Mouse (Mus musculus) testis, adult 2 months (tissue): ENCODE measurements around the gene Tns4. TPM values are rescaled to one million over a fixed set of nuclear protein-coding genes. Genes with fewer than 3 reads are reported as not detected.

Experiments used
- H3K27ac ChIP-seq: fragments of 200-500 bp; 2 replicates; pipeline ENCODE4 v1.5.1; 2012; ENCODE audit warnings: low read depth, low read length; ENCODE audit not compliant: control insufficient read depth, insufficient read depth
- H3K27me3 ChIP-seq: fragments of 200-500 bp; 2 replicates; pipeline ENCODE4 v1.6.1; 2012; ENCODE audit warnings: mild to moderate bottlenecking, low read length, moderate library complexity; ENCODE audit not compliant: control insufficient read depth, insufficient read depth
- H3K36me3 ChIP-seq: fragments of 200-500 bp; 2 replicates; pipeline ENCODE4 v1.6.1; 2012; ENCODE audit warnings: mild to moderate bottlenecking, low read length; ENCODE audit not compliant: control insufficient read depth, insufficient read depth
- H3K4me1 ChIP-seq: fragments of 200-500 bp; 2 replicates; pipeline ENCODE4 v1.6.1; 2012; ENCODE audit warnings: low read length; ENCODE audit not compliant: control insufficient read depth, insufficient read depth
- H3K4me3 ChIP-seq: fragments of 200-500 bp; 2 replicates; pipeline ENCODE4 v1.5.1; 2012; ENCODE audit warnings: low read depth, mild to moderate bottlenecking, low read length, moderate library complexity, mixed read lengths; ENCODE audit not compliant: control insufficient read depth
- CTCF ChIP-seq: fragments of 200-500 bp; IDR thresholded peaks from 2 replicates; pipeline ENCODE4 v1.5.1; 2012; ENCODE audit warnings: low read depth, mild to moderate bottlenecking, inconsistent platforms, low read length, moderate library complexity; ENCODE audit not compliant: control insufficient read depth, insufficient read depth, insufficient replicate concordance
- POLR2A ChIP-seq: fragments of 200-500 bp; IDR thresholded peaks from 2 replicates; pipeline ENCODE4 v1.6.1; 2012; ENCODE audit warnings: low read depth, mild to moderate bottlenecking, inconsistent platforms, low read length, moderate library complexity; ENCODE audit not compliant: control insufficient read depth
- polyA plus RNA-seq: library from polyadenylated mRNA; depleted of rRNA; stranded (reverse); fragments of >200 nt; gene quantifications from 2 replicates; pipeline ENCODE4 v1.2.3, GENCODE M21; 2012; rRNA removed

Tns4 gene
- polyA plus RNA-seq, 1 experiment = 2.0 TPM

- H3K36me3 ChIP-seq = peaks cover 1% of the 10 kb centered on the region
- peaks cover 9% of the 10 kb centered on the region for H3K4me1 ChIP-seq
- H3K27ac ChIP-seq = peak within 1 kb of the TSS; percentile 98
- H3K27me3 ChIP-seq = no peaks in the 10 kb centered on the region
- TF ChIP-seq POLR2A (peak; percentile 87), CTCF (no peak)
- H3K4me3 ChIP-seq = peak within 1 kb of the TSS; percentile 99
Observed at GRCm38 (mm10) chr11:99023500-99024467, 65.3 kb downstream of the Tns4 start, which contains the start of gene Top2a. Top2a (minus strand) TSS chr11:99024189.

GRCm38 (mm10) chr11:99023094-99023493, 66.0 kb downstream of the Tns4 start:
- peak overlapping the region; percentile 99 for H3K4me3 ChIP-seq
- peaks cover 9% of the 10 kb centered on the region for H3K4me1 ChIP-seq
- TF ChIP-seq CTCF (no peak), POLR2A (no peak)
- H3K27me3 ChIP-seq = no peaks in the 10 kb centered on the region
- H3K27ac ChIP-seq = no peak overlapping the region
- H3K36me3 ChIP-seq = peaks cover 1% of the 10 kb centered on the region

DNA sequence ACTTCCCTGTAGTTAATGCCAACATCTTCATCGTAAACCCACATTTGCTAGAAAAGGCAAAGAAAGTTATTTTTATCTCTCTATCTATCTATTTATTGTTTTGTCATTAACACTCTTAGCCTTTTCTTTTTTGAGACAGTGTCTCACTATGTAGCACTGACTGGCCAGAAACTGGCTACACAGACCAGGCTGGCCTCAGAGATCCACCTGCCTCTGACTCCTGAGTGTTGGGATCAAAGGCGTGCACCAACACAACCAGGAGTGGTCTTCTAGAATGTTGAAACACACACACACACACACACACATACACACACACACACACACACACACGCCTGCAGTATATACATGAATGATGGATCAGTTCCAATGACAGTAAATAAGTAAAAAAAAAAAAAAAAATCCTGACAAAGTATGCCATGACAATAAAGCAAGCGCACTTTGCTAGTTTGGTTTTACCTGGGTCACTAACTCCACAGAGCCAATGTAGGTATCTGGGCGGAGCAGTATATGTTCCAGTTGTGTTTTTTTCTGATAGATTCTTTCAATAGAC, 66.6 kb downstream of the Tns4 start:
- no peak overlapping the region for H3K4me3 ChIP-seq
- no peaks in the 10 kb centered on the region for H3K27me3 ChIP-seq
- no peak for TF ChIP-seq POLR2A
- TF ChIP-seq CTCF = no peak
- peaks cover 9% of the 10 kb centered on the region for H3K4me1 ChIP-seq
- H3K36me3 ChIP-seq = peaks cover 1% of the 10 kb centered on the region
- no peak overlapping the region for H3K27ac ChIP-seq

DNA sequence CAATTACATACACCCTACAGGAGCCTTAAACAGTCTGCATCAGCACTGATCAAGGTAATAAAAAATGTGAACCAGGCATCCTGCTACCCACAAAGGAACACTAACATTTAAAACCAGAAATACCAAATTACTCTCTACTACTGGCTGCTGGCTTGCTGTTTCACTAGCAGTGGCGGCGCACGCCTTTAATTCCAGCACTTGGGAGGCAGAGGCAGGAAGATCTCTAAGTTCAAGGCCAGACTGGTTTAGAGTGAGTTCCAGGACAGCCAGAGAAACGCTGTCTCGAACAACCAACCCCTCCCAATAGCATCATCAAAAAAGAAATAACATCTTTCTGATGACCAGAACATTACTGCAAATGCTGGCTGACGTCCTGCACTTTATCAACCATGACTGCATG, 69.3 kb downstream of the Tns4 start:
- peaks cover 1% of the 10 kb centered on the region for H3K36me3 ChIP-seq
- no peaks in the 10 kb centered on the region for H3K27me3 ChIP-seq
- H3K4me1 ChIP-seq = peaks cover 4% of the 10 kb centered on the region
- no peak overlapping the region for H3K27ac ChIP-seq
- TF ChIP-seq CTCF (no peak), POLR2A (no peak)
- no peak overlapping the region for H3K4me3 ChIP-seq

Other genes starting within 250 kb of the Tns4 start
- gene Wipf2, start 225.7 kb downstream of the Tns4 start, polyA plus RNA-seq = 4.3 and 6.4 TPM in 2 replicates
- gene Cdc6, start 181.5 kb downstream of the Tns4 start, polyA plus RNA-seq = 2.5 and 2.9 TPM in 2 replicates
- 18.7 and 20.1 TPM in 2 replicates for gene Rara, start 161.5 kb downstream of the Tns4 start, polyA plus RNA-seq
- gene Gjd3, start 106.3 kb downstream of the Tns4 start, polyA plus RNA-seq = 13.6 and 23.8 TPM in 2 replicates
- gene Top2a, start 65.1 kb downstream of the Tns4 start, polyA plus RNA-seq = 19.4 and 20.4 TPM in 2 replicates
- gene Igfbp4, start 48.1 kb downstream of the Tns4 start, polyA plus RNA-seq = 19.0 and 21.4 TPM in 2 replicates
- 0.76 and 2.0 TPM in 2 replicates for gene Ccr7, start 65.8 kb upstream of the Tns4 start, polyA plus RNA-seq
- gene Smarce1, start 141.7 kb upstream of the Tns4 start, polyA plus RNA-seq = 18.5 and 18.8 TPM in 2 replicates
- gene Krt222, start 154.8 kb upstream of the Tns4 start, polyA plus RNA-seq = 0.12 TPM in 1 of 2 replicates, not detected in the other
- gene Krt24, start 196.0 kb upstream of the Tns4 start, polyA plus RNA-seq = 0.15 TPM in 1 of 2 replicates, not detected in the other
- not detected in 2 replicates for gene Krt25, start 233.6 kb upstream of the Tns4 start, polyA plus RNA-seq
- 0.05 and 0.12 TPM in 2 replicates for gene Krt26, start 248.7 kb upstream of the Tns4 start, polyA plus RNA-seq